Mouse (Mus musculus): ENCODE measurements around the gene Cdc34b. TPM values are rescaled to one million over a fixed set of nuclear protein-coding genes. Genes with fewer than 3 reads are reported as not detected.

Cdc34b gene
- total and polyA plus RNA-seq, 3 experiments = 0.21 TPM; not detected in 2

DNA sequence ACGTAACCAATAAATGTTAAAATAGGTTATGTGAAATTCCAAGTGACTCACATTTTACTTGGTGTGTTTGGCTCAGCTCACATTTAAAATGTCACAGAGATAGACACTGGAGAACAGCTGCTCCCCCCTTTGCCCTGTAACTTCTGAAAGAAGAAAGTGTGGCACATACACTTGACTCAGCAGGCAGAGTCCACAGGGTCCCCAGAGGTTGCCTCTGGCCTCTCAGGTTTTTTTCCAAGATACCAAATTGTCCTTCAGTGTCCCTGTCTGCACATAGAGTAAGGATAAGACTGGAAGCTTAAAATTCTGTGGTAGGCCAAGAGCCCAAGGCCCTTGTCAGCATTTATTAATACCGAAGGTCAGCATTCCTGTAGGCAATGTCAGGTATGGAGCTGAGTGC lies 25.7 kb downstream of the Cdc34b start:
- Histone ChIP-seq H3K9ac (ENCODE audit: insufficient read depth, low read depth) (no peak overlapping the region), H3K36me3 (replicated peaks in 1 of 2; ENCODE audit: control insufficient read depth in 1 of 2, insufficient read depth in 1 of 2, low read length in 1 of 2) (no peaks in the 10 kb centered on the region), H3K27me3 (replicated peaks) (peaks cover 81% of the 10 kb centered on the region), H3K4me3 (replicated peaks in 1 of 3; ENCODE audit: low read depth in 2 of 3, low read length in 2 of 3, poor library complexity in 1 of 3) (no peak overlapping the region), H3K4me2 (ENCODE audit: insufficient read depth, low read depth, poor library complexity, severe bottlenecking) (no peak overlapping the region), H3K27ac (ENCODE audit: insufficient read depth, low read depth) (no peak overlapping the region), H3K9me3 (replicated peaks; ENCODE audit: low read length) (peaks cover 8% of the 10 kb centered on the region), H3K79me2 (replicated peaks; ENCODE audit: control insufficient read depth, extremely low read depth, insufficient read depth, poor library complexity, severe bottlenecking) (no peaks in the 10 kb centered on the region), H3K4me1 (ENCODE audit: control insufficient read depth in 1 of 2, insufficient read depth in 2 of 2) (no peaks in the 10 kb centered on the region)
- no peak for DNase-seq (ENCODE audit: extremely low read depth)
- in situ Hi-C loops (cut with MboI; ENCODE audit: low pct_ligation_motif_present, low pct_unique_long_range_greater_than_20kb, low sequenced_read_pairs) = loop anchor here (5.0 kb wide), 1 partner anchor 35 kb away; no protein-coding TSS in a partner anchor
- dilution Hi-C loops (cut with MboI; ENCODE audit: extremely low pct_ligation_motif_present, extremely low pct_unique_long_range_greater_than_20kb, low sequenced_read_pairs) = no loop called here
- TF ChIP-seq EP300 (IDR thresholded peaks at IDR 0.05; ENCODE audit: low read length) (no peak), ZC3H11A (IDR thresholded peaks at IDR 0.05; ENCODE audit: low read depth, low read length) (no peak), ZKSCAN1 (IDR thresholded peaks at IDR 0.05; ENCODE audit: borderline replicate concordance, low read depth, low read length) (no peak), MAZ (IDR thresholded peaks at IDR 0.05; ENCODE audit: low read depth, low read length) (no peak), MAX (IDR thresholded peaks at IDR 0.05; ENCODE audit: low read length) (no peak)

DNA sequence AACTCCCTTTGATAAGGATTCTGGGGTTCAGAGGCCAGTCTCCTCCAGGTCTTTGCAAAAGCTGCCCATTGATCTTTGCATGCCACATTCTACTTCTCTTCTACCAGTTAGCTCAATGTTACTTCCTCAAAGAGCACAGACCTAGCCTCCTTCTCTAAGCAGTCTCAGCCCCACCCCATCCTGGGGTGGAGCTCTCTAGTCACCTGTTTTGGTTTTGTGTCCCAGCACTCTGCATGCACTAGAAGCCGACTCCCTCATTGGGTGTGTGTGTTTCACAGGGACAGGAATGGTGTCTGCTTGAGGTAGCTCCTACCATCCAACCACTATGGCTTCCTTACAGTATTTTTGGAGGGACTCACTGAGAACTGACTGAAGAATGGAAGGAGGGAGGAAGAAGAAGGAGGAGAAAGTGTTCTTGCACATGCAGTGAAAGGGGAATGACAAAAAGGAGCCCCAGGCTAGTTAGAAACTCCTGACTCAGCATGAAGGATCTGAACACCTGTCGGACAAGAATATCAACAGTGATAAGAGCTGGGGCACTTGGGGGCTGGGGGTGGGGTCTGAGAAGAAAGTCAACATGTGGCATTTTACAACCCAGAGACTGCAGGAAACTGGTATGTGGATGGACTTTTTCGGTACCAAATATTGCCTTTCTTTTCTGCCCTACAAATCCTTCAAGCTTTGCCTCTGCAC lies 30.9 kb downstream of the Cdc34b start:
- H3K9me3 ChIP-seq (replicated peaks; ENCODE audit: low read length) = peaks cover 6% of the 10 kb centered on the region
- H3K27ac ChIP-seq (ENCODE audit: insufficient read depth, low read depth) = no peak overlapping the region
- H3K79me2 ChIP-seq (replicated peaks; ENCODE audit: control insufficient read depth, extremely low read depth, insufficient read depth, poor library complexity, severe bottlenecking) = no peaks in the 10 kb centered on the region
- H3K4me3 ChIP-seq (replicated peaks in 1 of 3; ENCODE audit: low read depth in 2 of 3, low read length in 2 of 3, poor library complexity in 1 of 3) = no peak overlapping the region
- no peaks in the 10 kb centered on the region for H3K36me3 ChIP-seq (replicated peaks in 1 of 2; ENCODE audit: control insufficient read depth in 1 of 2, insufficient read depth in 1 of 2, low read length in 1 of 2)
- in situ Hi-C loops (cut with MboI; ENCODE audit: low pct_ligation_motif_present, low pct_unique_long_range_greater_than_20kb, low sequenced_read_pairs) (no loop called here), dilution Hi-C loops (cut with MboI; ENCODE audit: extremely low pct_ligation_motif_present, extremely low pct_unique_long_range_greater_than_20kb, low sequenced_read_pairs) (no loop called here)
- TF ChIP-seq TBP (conservative IDR thresholded peaks at IDR 0.05; ENCODE audit: low read depth, low read length) (no peak), BHLHE40 (IDR thresholded peaks at IDR 0.05; ENCODE audit: low read depth, low read length) (no peak), PAX5 (IDR thresholded peaks at IDR 0.05; ENCODE audit: low read length) (no peak), MAFK (IDR thresholded peaks at IDR 0.05; ENCODE audit: insufficient replicate concordance, low read length) (0 out of 2 replicates have a peak, but pooled peaks have one; percentile 38), MYC (IDR thresholded peaks at IDR 0.05; ENCODE audit: low read depth, low read length) (no peak)
- no peak for DNase-seq (ENCODE audit: extremely low read depth)
- H3K4me2 ChIP-seq (ENCODE audit: insufficient read depth, low read depth, poor library complexity, severe bottlenecking) = no peak overlapping the region
- no peaks in the 10 kb centered on the region for H3K4me1 ChIP-seq (ENCODE audit: control insufficient read depth in 1 of 2, insufficient read depth in 2 of 2)
- no peak overlapping the region for H3K9ac ChIP-seq (ENCODE audit: insufficient read depth, low read depth)
- peaks cover 91% of the 10 kb centered on the region for H3K27me3 ChIP-seq (replicated peaks)

DNA sequence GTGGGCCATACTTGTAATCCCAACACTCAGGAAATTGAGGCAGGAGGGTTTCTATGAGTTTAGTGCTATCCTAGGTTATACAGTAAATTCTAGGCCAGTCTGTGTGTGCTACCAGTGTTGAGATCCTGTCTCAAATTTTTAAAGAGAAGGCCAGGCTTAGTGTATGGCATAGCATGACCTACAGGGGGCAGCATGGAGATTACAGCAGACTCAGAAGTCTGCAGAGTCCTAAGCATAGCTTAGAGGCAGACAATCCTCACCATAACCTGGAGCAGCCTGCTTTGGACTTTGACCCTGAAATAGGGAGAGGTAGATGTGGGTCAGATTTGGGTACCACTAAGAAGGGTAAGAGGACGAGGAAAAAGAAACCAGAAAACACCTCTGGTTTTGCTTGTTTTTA lies 32.3 kb downstream of the Cdc34b start:
- Histone ChIP-seq H3K27ac (ENCODE audit: insufficient read depth, low read depth) (no peak overlapping the region), H3K9me3 (replicated peaks; ENCODE audit: low read length) (peaks cover 6% of the 10 kb centered on the region), H3K36me3 (replicated peaks in 1 of 2; ENCODE audit: control insufficient read depth in 1 of 2, insufficient read depth in 1 of 2, low read length in 1 of 2) (no peaks in the 10 kb centered on the region), H3K4me2 (ENCODE audit: insufficient read depth, low read depth, poor library complexity, severe bottlenecking) (no peak overlapping the region), H3K27me3 (replicated peaks) (peaks cover 89% of the 10 kb centered on the region), H3K9ac (ENCODE audit: insufficient read depth, low read depth) (no peak overlapping the region), H3K4me1 (ENCODE audit: control insufficient read depth in 1 of 2, insufficient read depth in 2 of 2) (no peaks in the 10 kb centered on the region), H3K79me2 (replicated peaks; ENCODE audit: control insufficient read depth, extremely low read depth, insufficient read depth, poor library complexity, severe bottlenecking) (no peaks in the 10 kb centered on the region), H3K4me3 (replicated peaks in 1 of 3; ENCODE audit: low read depth in 2 of 3, low read length in 2 of 3, poor library complexity in 1 of 3) (no peak overlapping the region)
- dilution Hi-C loops (cut with MboI; ENCODE audit: extremely low pct_ligation_motif_present, extremely low pct_unique_long_range_greater_than_20kb, low sequenced_read_pairs) (no loop called here), in situ Hi-C loops (cut with MboI; ENCODE audit: low pct_ligation_motif_present, low pct_unique_long_range_greater_than_20kb, low sequenced_read_pairs) (no loop called here)
- DNase-seq (ENCODE audit: extremely low read depth) = peak; percentile 54
- TF ChIP-seq USF2 (conservative IDR thresholded peaks at IDR 0.05; ENCODE audit: low read depth, low read length) = no peak
- peak; percentile 69 to 73 for TF ChIP-seq CTCF (conservative IDR thresholded peaks at IDR 0.05 in 1 of 2, IDR thresholded peaks at IDR 0.05 in 1 of 2; ENCODE audit: low read depth in 2 of 2, low read length in 2 of 2)
- TF ChIP-seq IRF4 (IDR thresholded peaks at IDR 0.05; ENCODE audit: low read depth, low read length) = no peak

Data from CH12.LX (cell line).